Comparison of ENCODE assay signal across 8 mouse cellular contexts in the genomic region with DNA sequence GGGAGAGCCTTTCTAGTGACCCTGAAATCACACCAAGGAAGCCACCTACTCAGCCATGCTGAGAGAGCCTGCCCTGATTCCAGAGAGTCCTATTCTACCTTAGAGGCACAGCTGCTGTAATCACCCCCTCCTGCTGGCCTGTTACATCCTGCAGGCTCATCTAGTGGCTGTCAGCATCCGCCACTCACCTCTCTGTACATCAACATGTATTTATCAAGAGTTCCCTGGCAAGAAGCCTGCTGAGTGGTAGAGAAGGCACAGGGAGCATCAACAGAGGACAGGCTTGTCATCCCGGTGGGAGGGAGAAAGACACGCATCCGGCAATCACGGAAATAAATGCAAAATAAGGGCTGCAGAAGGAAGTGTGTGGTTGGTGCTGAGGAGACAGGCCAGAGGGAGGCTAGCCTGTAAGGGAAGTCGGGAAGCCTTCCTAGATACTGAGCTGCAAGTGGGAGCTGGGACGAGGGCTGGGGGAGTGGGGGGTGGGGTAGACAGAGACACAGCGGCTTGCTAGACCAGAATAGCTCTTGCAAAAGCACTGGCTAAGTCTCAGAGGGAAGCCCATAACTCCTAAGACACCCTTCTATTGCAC.
DNase-seq lines count a peak whose midpoint lies in the region; ATAC-seq and TF ChIP-seq lines count a peak whose summit lies in the region.

No protein-coding gene starts in this region.

- no peaks in the 10 kb centered on the region for H3K27me3 ChIP-seq in embryonic facial prominence, embryonic 14.5 days (replicated peaks; ENCODE audit: control insufficient read depth, insufficient read depth, low read length)
- H3K27me3 ChIP-seq in intestine, embryonic 14.5 days (replicated peaks; ENCODE audit: control insufficient read depth, insufficient read depth, low read length) = no peaks in the 10 kb centered on the region
- no peaks in the 10 kb centered on the region for H3K27me3 ChIP-seq in midbrain, postnatal 0 days (ENCODE audit: insufficient read depth, low read length)

- no peaks in the 10 kb centered on the region for H3K36me3 ChIP-seq in embryonic facial prominence, embryonic 14.5 days (ENCODE audit: control insufficient read depth, insufficient read depth, low read length)
- H3K36me3 ChIP-seq in intestine, embryonic 14.5 days (ENCODE audit: control insufficient read depth, insufficient read depth, low read length) = no peaks in the 10 kb centered on the region
- no peaks in the 10 kb centered on the region for H3K36me3 ChIP-seq in midbrain, postnatal 0 days (ENCODE audit: insufficient read depth, low read length)

- intact Hi-C loops in gastrocnemius, postnatal 36 days (cut with DNase I) = loop anchor here (5.0 kb wide), 1 partner anchor 140 kb away; no protein-coding TSS in a partner anchor

- no peaks in the 10 kb centered on the region for H3K9me3 ChIP-seq in embryonic facial prominence, embryonic 14.5 days (ENCODE audit: control insufficient read depth, low read length)
- H3K9me3 ChIP-seq in intestine, embryonic 14.5 days (ENCODE audit: control insufficient read depth, low read length) = no peaks in the 10 kb centered on the region
- H3K9me3 ChIP-seq in midbrain, postnatal 0 days (ENCODE audit: low read length) = no peaks in the 10 kb centered on the region

- peak; percentile 27 for DNase-seq in layer of hippocampus, adult 9-11 months
- DNase-seq in layer of hippocampus, adult 9-10 months (ENCODE audit: low spot score) = no peak
- peak; percentile 44 for DNase-seq in embryonic facial prominence, embryonic 14.5 days (ENCODE audit: low spot score)
- DNase-seq in intestine, embryonic 14.5 days (ENCODE audit: low spot score) = no peak
- DNase-seq in midbrain, postnatal 0 days (ENCODE audit: low spot score) = peak; percentile 43
- DNase-seq in gastrocnemius, postnatal 36 days = no peak
- DNase-seq in thymus, adult 18-20 months = no peak
- no peak for DNase-seq in cerebellum, postnatal 14 days

- H3K9ac ChIP-seq in embryonic facial prominence, embryonic 14.5 days (ENCODE audit: low read depth, low read length) = no peak overlapping the region
- no peak overlapping the region for H3K9ac ChIP-seq in intestine, embryonic 14.5 days (ENCODE audit: low read length)
- H3K9ac ChIP-seq in midbrain, postnatal 0 days (replicated peaks; ENCODE audit: low read length, poor library complexity, severe bottlenecking) = no peak overlapping the region

- peak; percentile 73 for ATAC-seq in embryonic facial prominence, embryonic 14.5 days (ENCODE audit: low read depth)
- ATAC-seq in intestine, embryonic 14.5 days (replicated peaks; ENCODE audit: low FRiP score, low TSS enrichment, low read depth) = peak; percentile 36; the same call in 1 of the 2 replicates
- peak; percentile 50; the same call in 1 of the 2 replicates for ATAC-seq in midbrain, postnatal 0 days (ENCODE audit: low FRiP score)

- TF ChIP-seq CTCF in midbrain, postnatal 0 days (IDR thresholded peaks at IDR 0.05) = peak; percentile 19; the same call in 1 of the 2 replicates

- peaks cover 10% of the 10 kb centered on the region; the same call in 1 of the 2 replicates for H3K4me1 ChIP-seq in embryonic facial prominence, embryonic 14.5 days (ENCODE audit: control insufficient read depth, insufficient read depth, low read length)
- peaks cover 19% of the 10 kb centered on the region for H3K4me1 ChIP-seq in intestine, embryonic 14.5 days (replicated peaks; ENCODE audit: control insufficient read depth, insufficient read depth, low read length)
- H3K4me1 ChIP-seq in midbrain, postnatal 0 days (ENCODE audit: insufficient read depth, low read length) = peaks cover 12% of the 10 kb centered on the region

- no peak overlapping the region for H3K4me3 ChIP-seq in embryonic facial prominence, embryonic 14.5 days (ENCODE audit: low read depth, low read length)
- no peak overlapping the region for H3K4me3 ChIP-seq in intestine, embryonic 14.5 days (ENCODE audit: low read depth, low read length)
- H3K4me3 ChIP-seq in midbrain, postnatal 0 days (ENCODE audit: low read depth, low read length) = no peak overlapping the region

- WGBS in embryonic facial prominence, embryonic 14.5 days = 21% methylated on average over 8 of the region's 8 CpGs
- 15% methylated on average over 8 of the region's 8 CpGs for WGBS in intestine, embryonic 14.5 days
- 12% methylated on average over 8 of the region's 8 CpGs for WGBS in midbrain, postnatal 0 days

- no peak overlapping the region for H3K4me2 ChIP-seq in embryonic facial prominence, embryonic 14.5 days (ENCODE audit: low read depth, low read length)
- H3K4me2 ChIP-seq in intestine, embryonic 14.5 days (ENCODE audit: low read length) = no peak overlapping the region; the same call in 1 of the 2 replicates
- H3K4me2 ChIP-seq in midbrain, postnatal 0 days (ENCODE audit: low read depth, low read length, poor library complexity, severe bottlenecking) = no peak overlapping the region

- H3K27ac ChIP-seq in embryonic facial prominence, embryonic 14.5 days (replicated peaks; ENCODE audit: low read depth, low read length) = peak overlapping the region; percentile 1; the same call in 1 of the 2 replicates
- peak overlapping the region; percentile 51; the same call in 1 of the 2 replicates for H3K27ac ChIP-seq in intestine, embryonic 14.5 days (ENCODE audit: low read depth)
- H3K27ac ChIP-seq in midbrain, postnatal 0 days (ENCODE audit: low read depth, low read length) = peak overlapping the region; percentile 48

Comparison
In these comparisons a context has a peak if more than half of its experiments do, and no peak if none do; other contexts are left out.
1. DNase-seq: peak in layer of hippocampus, adult 9-11 months (single experiment), embryonic facial prominence, embryonic 14.5 days (single experiment) and midbrain, postnatal 0 days (single experiment); none in layer of hippocampus, adult 9-10 months (single experiment), intestine, embryonic 14.5 days (single experiment), gastrocnemius, postnatal 36 days (0 of 2), thymus, adult 18-20 months (0 of 2) and cerebellum, postnatal 14 days (0 of 2).
2. H3K27ac ChIP-seq: peak in every context shown above with its lines; median percentile 51 in intestine, embryonic 14.5 days; 48 in midbrain, postnatal 0 days; 1 in embryonic facial prominence, embryonic 14.5 days.
3. Peak in every context shown above with its lines, with median percentiles within 50 percentile points of each other: ATAC-seq.